ENCODE assay signal across 21 mouse cellular contexts in the genomic region with DNA sequence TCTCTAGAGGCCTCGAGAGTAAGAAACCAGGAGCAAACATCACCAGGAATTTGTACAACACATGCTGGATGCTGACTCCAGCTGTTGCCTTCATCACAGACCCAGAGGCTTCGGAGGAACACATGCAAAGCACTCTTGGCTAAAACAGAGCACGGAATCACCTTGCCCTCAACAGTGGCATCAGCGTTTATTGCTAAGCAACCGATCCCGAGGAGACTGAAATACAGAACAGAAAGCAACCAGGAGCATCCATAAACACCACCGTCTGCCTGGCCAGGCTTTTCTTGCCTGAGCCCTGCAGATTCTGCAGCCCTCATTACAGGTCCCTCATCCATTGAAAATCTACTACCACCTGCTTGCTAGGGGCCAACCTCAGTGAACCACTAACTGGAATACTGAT.
DNase-seq lines count a peak whose midpoint lies in the region; ATAC-seq and TF ChIP-seq lines count a peak whose summit lies in the region.
"Had no signal": no experiment of that assay in that cellular context is flagged by ENCODE, and none has a peak within 500 bp of the region (broad histone marks: within the 10 kb centered on the region; RNA-seq: fewer than 3 reads in every experiment).

No protein-coding gene starts in this region.

- no peaks in the 10 kb centered on the region for H3K27me3 ChIP-seq in heart, embryonic 11.5 days (ENCODE audit: control insufficient read depth, insufficient read depth, low read length)
- H3K27me3 ChIP-seq in hindbrain, embryonic 14.5 days (ENCODE audit: control insufficient read depth, insufficient read depth, low read length) = no peaks in the 10 kb centered on the region
- H3K27me3 ChIP-seq in hindbrain, embryonic 12.5 days = no peaks in the 10 kb centered on the region
- H3K27me3 ChIP-seq in limb, embryonic 14.5 days (ENCODE audit: control insufficient read depth, insufficient read depth, low read length) = no peaks in the 10 kb centered on the region
- H3K27me3 ChIP-seq: neural tube, embryonic 12.5 days; Patski had no signal

- 53% methylated on average over 7 of the region's 7 CpGs for WGBS in heart, embryonic 11.5 days (ENCODE audit: insufficient replicate concordance)
- WGBS in hindbrain, embryonic 14.5 days = 42% methylated on average over 7 of the region's 7 CpGs
- 49% methylated on average over 7 of the region's 7 CpGs for WGBS in hindbrain, embryonic 12.5 days
- WGBS in limb, embryonic 14.5 days = 32% methylated on average over 7 of the region's 7 CpGs

- DNase-seq in heart, postnatal 25 days (ENCODE audit: low spot score) = no peak
- no peak for DNase-seq in hindbrain, embryonic 14.5 days (ENCODE audit: low spot score)
- DNase-seq in brain, embryonic 14.5 days (ENCODE audit: low read depth) = peak; percentile 56
- no peak for DNase-seq in limb, embryonic 14.5 days (ENCODE audit: low spot score)
- no peak for DNase-seq in thymus, adult 18-20 months
- no peak for DNase-seq in right cerebral cortex, postnatal 25 days
- DNase-seq: adrenal gland, postnatal 14 days; cerebellum, adult 2 months; kidney, adult 2 months; kidney, postnatal 36 days; lung, embryonic 14.5 days; lung, postnatal 4 days; thymus, postnatal 14 days had no signal

- intact Hi-C loops in heart, postnatal 25 days (cut with DNase I) = no loop called here

- H3K9ac ChIP-seq in heart, embryonic 11.5 days (ENCODE audit: low read depth, low read length) = no peak overlapping the region
- no peak overlapping the region for H3K9ac ChIP-seq in hindbrain, embryonic 14.5 days
- H3K9ac ChIP-seq in hindbrain, embryonic 12.5 days = no peak overlapping the region
- no peak overlapping the region for H3K9ac ChIP-seq in limb, embryonic 14.5 days (ENCODE audit: low read depth, low read length, severe bottlenecking)
- H3K9ac ChIP-seq: liver, embryonic 12.5 days; lung, embryonic 14.5 days; neural tube, embryonic 12.5 days had no signal

- peaks cover 49% of the 10 kb centered on the region for H3K4me1 ChIP-seq in heart, embryonic 11.5 days (ENCODE audit: control insufficient read depth, insufficient read depth, low read length)
- peaks cover 14% of the 10 kb centered on the region for H3K4me1 ChIP-seq in hindbrain, embryonic 14.5 days (replicated peaks; ENCODE audit: control insufficient read depth, insufficient read depth, low read length)
- peaks cover 6% of the 10 kb centered on the region; the same call in 1 of the 2 replicates for H3K4me1 ChIP-seq in hindbrain, embryonic 12.5 days
- peaks cover 15% of the 10 kb centered on the region for H3K4me1 ChIP-seq in limb, embryonic 14.5 days (ENCODE audit: control insufficient read depth, insufficient read depth, low read length)

- peak overlapping the region; percentile 67 for H3K27ac ChIP-seq in heart, embryonic 11.5 days (ENCODE audit: low read depth, low read length)
- peak overlapping the region; percentile 54; the same call in 1 of the 2 replicates for H3K27ac ChIP-seq in hindbrain, embryonic 14.5 days
- H3K27ac ChIP-seq in hindbrain, embryonic 12.5 days = no peak overlapping the region
- H3K27ac ChIP-seq in limb, embryonic 14.5 days (replicated peaks; ENCODE audit: low read depth, low read length) = no peak overlapping the region
- H3K27ac ChIP-seq: liver, embryonic 12.5 days; neural tube, embryonic 12.5 days; stomach, postnatal 0 days had no signal

- TF ChIP-seq POLR2A in brain, embryonic 14.5 days (IDR thresholded peaks at IDR 0.05; ENCODE audit: borderline replicate concordance, extremely low read depth, insufficient read depth, insufficient read length, poor library complexity, severe bottlenecking) = no peak
- TF ChIP-seq POLR2A in limb, embryonic 14.5 days (IDR thresholded peaks at IDR 0.05; ENCODE audit: borderline replicate concordance, extremely low read depth, insufficient read depth, insufficient read length) = no peak

- TF ChIP-seq CTCF in brain, embryonic 14.5 days (IDR thresholded peaks at IDR 0.05; ENCODE audit: borderline replicate concordance, extremely low read depth, insufficient read depth, insufficient read length) = no peak

- no peak for ATAC-seq in heart, embryonic 11.5 days (replicated peaks; ENCODE audit: insufficient number of reproducible peaks, low FRiP score, low TSS enrichment)
- no peak for ATAC-seq in hindbrain, embryonic 14.5 days (ENCODE audit: low FRiP score)
- ATAC-seq in hindbrain, embryonic 12.5 days (ENCODE audit: low FRiP score) = no peak
- ATAC-seq in limb, embryonic 14.5 days (ENCODE audit: low FRiP score, low read depth) = peak; percentile 41; the same call in 1 of the 2 replicates
- ATAC-seq: activated CD4-positive, CD25-positive, alpha-beta regulatory T cell, adult 4 months; forebrain, embryonic 16.5 days; liver, embryonic 12.5 days; Patski had no signal

- H3K9me3 ChIP-seq in heart, embryonic 11.5 days (replicated peaks; ENCODE audit: control insufficient read depth, low read length) = no peaks in the 10 kb centered on the region
- H3K9me3 ChIP-seq in hindbrain, embryonic 14.5 days (ENCODE audit: control insufficient read depth, low read length) = no peaks in the 10 kb centered on the region
- H3K9me3 ChIP-seq in hindbrain, embryonic 12.5 days (replicated peaks) = no peaks in the 10 kb centered on the region
- no peaks in the 10 kb centered on the region for H3K9me3 ChIP-seq in limb, embryonic 14.5 days (ENCODE audit: control insufficient read depth, low read length)
- H3K9me3 ChIP-seq: liver, embryonic 12.5 days; neural tube, embryonic 12.5 days had no signal

- no peak overlapping the region for H3K4me3 ChIP-seq in heart, embryonic 11.5 days (ENCODE audit: low read depth, low read length)
- H3K4me3 ChIP-seq in hindbrain, embryonic 14.5 days (replicated peaks; ENCODE audit: low read length) = no peak overlapping the region
- H3K4me3 ChIP-seq in hindbrain, embryonic 12.5 days = no peak overlapping the region
- H3K4me3 ChIP-seq in limb, embryonic 14.5 days (replicated peaks; ENCODE audit: low read length) = no peak overlapping the region
- H3K4me3 ChIP-seq: liver, embryonic 12.5 days; neural tube, embryonic 12.5 days had no signal

- H3K36me3 ChIP-seq in heart, embryonic 11.5 days (ENCODE audit: control insufficient read depth, insufficient read depth, low read length) = no peaks in the 10 kb centered on the region
- H3K36me3 ChIP-seq in hindbrain, embryonic 14.5 days (replicated peaks; ENCODE audit: control insufficient read depth, insufficient read depth) = no peaks in the 10 kb centered on the region
- H3K36me3 ChIP-seq in hindbrain, embryonic 12.5 days = no peaks in the 10 kb centered on the region
- H3K36me3 ChIP-seq in limb, embryonic 14.5 days (ENCODE audit: control insufficient read depth, insufficient read depth, low read length) = no peaks in the 10 kb centered on the region
- H3K36me3 ChIP-seq: liver, embryonic 12.5 days; neural tube, embryonic 12.5 days had no signal

- no peak overlapping the region for H3K4me2 ChIP-seq in heart, embryonic 11.5 days
- no peak overlapping the region for H3K4me2 ChIP-seq in hindbrain, embryonic 14.5 days (replicated peaks)
- no peak overlapping the region for H3K4me2 ChIP-seq in hindbrain, embryonic 12.5 days (replicated peaks)
- H3K4me2 ChIP-seq in limb, embryonic 14.5 days (replicated peaks; ENCODE audit: low read depth, low read length, severe bottlenecking) = no peak overlapping the region
- H3K4me2 ChIP-seq: liver, embryonic 12.5 days; lung, embryonic 14.5 days; neural tube, embryonic 12.5 days had no signal

Comparison
In these comparisons a context has a peak if more than half of its experiments do, and no peak if none do; other contexts are left out.
1. H3K27ac ChIP-seq: peak in heart, embryonic 11.5 days (single experiment) and hindbrain, embryonic 14.5 days (single experiment); none in hindbrain, embryonic 12.5 days (single experiment) and limb, embryonic 14.5 days (single experiment).